21 mouse cellular contexts compared by ENCODE assay signal in the genomic region with DNA sequence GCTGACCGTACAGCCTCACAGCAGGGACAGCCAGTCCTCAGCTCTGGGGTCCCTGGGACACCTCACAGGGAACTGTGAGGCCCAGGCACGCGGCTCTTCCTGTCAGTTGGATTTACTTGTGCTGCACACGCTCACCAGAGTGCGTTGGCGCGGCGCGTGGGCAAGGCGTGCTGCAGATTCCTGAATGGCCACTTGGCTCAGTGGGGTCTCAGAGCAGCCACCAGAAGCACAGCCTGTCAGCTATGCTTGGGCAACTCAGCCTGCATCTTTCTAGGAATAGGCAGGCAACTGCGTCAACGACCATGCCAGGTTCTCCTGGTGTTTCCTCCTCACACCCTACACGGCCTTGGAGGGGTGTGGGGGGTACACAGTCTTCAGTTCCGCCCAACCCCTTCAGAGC. TPM values are rescaled to one million over a fixed set of nuclear protein-coding genes. Genes with fewer than 3 reads are reported as not detected.
DNase-seq lines count a peak whose midpoint lies in the region; ATAC-seq and TF ChIP-seq lines count a peak whose summit lies in the region.
"Had no signal": no experiment of that assay in that cellular context is flagged by ENCODE, and none has a peak within 500 bp of the region (broad histone marks: within the 10 kb centered on the region; RNA-seq: fewer than 3 reads in every experiment).

No protein-coding gene starts in this region.

- WGBS in hindbrain, embryonic 13.5 days, result 83% methylated on average over 14 of the region's 14 CpGs
- WGBS in hindbrain, embryonic 10.5 days, result 84% methylated on average over 14 of the region's 14 CpGs
- WGBS in lung, embryonic 15.5 days, result 68% methylated on average over 14 of the region's 14 CpGs
- 83% methylated on average over 14 of the region's 14 CpGs for WGBS in small intestine, adult 2 months

- no peak overlapping the region for H3K27ac ChIP-seq in hindbrain, embryonic 13.5 days
- no peak overlapping the region for H3K27ac ChIP-seq in hindbrain, embryonic 10.5 days
- peak overlapping the region; percentile 9; the same call in 1 of the 2 replicates for H3K27ac ChIP-seq in lung, embryonic 15.5 days
- peak overlapping the region; percentile 24; the same call in 1 of the 2 replicates for H3K27ac ChIP-seq in small intestine, adult 2 months (ENCODE audit: insufficient read depth, low read depth, low read length)
- H3K27ac ChIP-seq: embryonic facial prominence, embryonic 15.5 days; forebrain, embryonic 15.5 days; limb, embryonic 15.5 days; neural tube, embryonic 15.5 days had no signal

- no peak for TF ChIP-seq POLR2A in small intestine, adult 2 months (IDR thresholded peaks at IDR 0.05; ENCODE audit: low read depth, low read length)

- no peak overlapping the region for H3K4me2 ChIP-seq in hindbrain, embryonic 13.5 days
- no peak overlapping the region for H3K4me2 ChIP-seq in lung, embryonic 15.5 days
- H3K4me2 ChIP-seq: embryonic facial prominence, embryonic 15.5 days; forebrain, embryonic 15.5 days; limb, embryonic 15.5 days; neural tube, embryonic 15.5 days had no signal

- no peaks in the 10 kb centered on the region for H3K36me3 ChIP-seq in hindbrain, embryonic 13.5 days
- no peaks in the 10 kb centered on the region for H3K36me3 ChIP-seq in hindbrain, embryonic 10.5 days
- no peaks in the 10 kb centered on the region for H3K36me3 ChIP-seq in lung, embryonic 15.5 days
- peaks cover 16% of the 10 kb centered on the region for H3K36me3 ChIP-seq in small intestine, adult 2 months (ENCODE audit: control insufficient read depth, insufficient read depth, low read length)
- H3K36me3 ChIP-seq: embryonic facial prominence, embryonic 15.5 days; forebrain, embryonic 15.5 days; limb, embryonic 15.5 days; neural tube, embryonic 15.5 days had no signal

- no peak for TF ChIP-seq CTCF in small intestine, adult 2 months (IDR thresholded peaks at IDR 0.05; ENCODE audit: extremely low read depth, insufficient read length, insufficient replicate concordance, low read depth, low read length)

- H3K27me3 ChIP-seq in hindbrain, embryonic 13.5 days, result no peaks in the 10 kb centered on the region
- no peaks in the 10 kb centered on the region for H3K27me3 ChIP-seq in hindbrain, embryonic 10.5 days (ENCODE audit: insufficient read depth, poor library complexity, severe bottlenecking)
- no peaks in the 10 kb centered on the region for H3K27me3 ChIP-seq in lung, embryonic 15.5 days
- no peaks in the 10 kb centered on the region for H3K27me3 ChIP-seq in small intestine, adult 2 months (ENCODE audit: control insufficient read depth, insufficient read depth, low read length)
- H3K27me3 ChIP-seq: embryonic facial prominence, embryonic 15.5 days; forebrain, embryonic 15.5 days; limb, embryonic 15.5 days; neural tube, embryonic 15.5 days had no signal

- H3K4me1 ChIP-seq in hindbrain, embryonic 13.5 days (replicated peaks), result peaks cover 44% of the 10 kb centered on the region
- H3K4me1 ChIP-seq in hindbrain, embryonic 10.5 days (replicated peaks), result peaks cover 40% of the 10 kb centered on the region
- H3K4me1 ChIP-seq in lung, embryonic 15.5 days, result peaks cover 51% of the 10 kb centered on the region
- peaks cover 61% of the 10 kb centered on the region for H3K4me1 ChIP-seq in small intestine, adult 2 months (ENCODE audit: control insufficient read depth, insufficient read depth, insufficient read length, low read length)
- H3K4me1 ChIP-seq: forebrain, embryonic 15.5 days had no signal

- no peak overlapping the region for H3K4me3 ChIP-seq in hindbrain, embryonic 13.5 days
- no peak overlapping the region for H3K4me3 ChIP-seq in hindbrain, embryonic 10.5 days
- no peak overlapping the region for H3K4me3 ChIP-seq in lung, embryonic 15.5 days
- no peak overlapping the region for H3K4me3 ChIP-seq in small intestine, adult 2 months (ENCODE audit: low read depth, low read length)
- H3K4me3 ChIP-seq: embryonic facial prominence, embryonic 15.5 days; forebrain, embryonic 15.5 days; limb, embryonic 15.5 days; neural tube, embryonic 15.5 days had no signal

- peak; percentile 72 to 75 for DNase-seq in cerebellum, postnatal 10 days
- DNase-seq in cerebellum, adult 11 months, result no peak
- no peak for DNase-seq in hindbrain, embryonic 10.5 days (ENCODE audit: low spot score)
- no peak for DNase-seq in lung, adult 18-20 months
- DNase-seq: adrenal gland, postnatal 10 days; gastrocnemius, postnatal 14 days; heart, adult 18-20 months; kidney, postnatal 25 days; lung, adult 2 months; lung, postnatal 4 days; right cerebral cortex, postnatal 14 days; spleen, adult 18-20 months; thymus, postnatal 25 days had no signal

- no peaks in the 10 kb centered on the region for H3K9me3 ChIP-seq in hindbrain, embryonic 13.5 days
- H3K9me3 ChIP-seq in hindbrain, embryonic 10.5 days, result no peaks in the 10 kb centered on the region
- H3K9me3 ChIP-seq in lung, embryonic 15.5 days, result no peaks in the 10 kb centered on the region
- H3K9me3 ChIP-seq: embryonic facial prominence, embryonic 15.5 days; forebrain, embryonic 15.5 days; limb, embryonic 15.5 days; neural tube, embryonic 15.5 days had no signal

- peak overlapping the region; percentile 19; the same call in 1 of the 2 replicates for H3K9ac ChIP-seq in hindbrain, embryonic 13.5 days
- no peak overlapping the region for H3K9ac ChIP-seq in lung, embryonic 15.5 days
- H3K9ac ChIP-seq: embryonic facial prominence, embryonic 15.5 days; forebrain, embryonic 15.5 days; limb, embryonic 15.5 days; neural tube, embryonic 15.5 days had no signal

- ATAC-seq in hindbrain, embryonic 13.5 days (ENCODE audit: low FRiP score), result no peak
- no peak for ATAC-seq in lung, embryonic 15.5 days (ENCODE audit: borderline replicate concordance, extremely low read depth, low FRiP score, low TSS enrichment)
- ATAC-seq: forebrain, embryonic 15.5 days; intestine, postnatal 0 days had no signal

RNA-seq across cellular contexts. Expression of gene Fance, which starts 36.1 kb away (rescaled TPM):
- polyA plus RNA-seq in hindbrain, embryonic 13.5 days (2015; fragmentation: Nextera tagmentation; extraction: Ambion mirVana), result 21.9 and 24.2 TPM in 2 replicates
- polyA plus RNA-seq in hindbrain, embryonic 10.5 days (2016; fragmentation: Nextera tagmentation; extraction: Ambion mirVana), result 32.6 and 32.9 TPM in 2 replicates
- 32.8 and 33.3 TPM in 2 replicates for polyA plus RNA-seq in lung, embryonic 15.5 days (2015; fragmentation: Nextera tagmentation; extraction: Ambion mirVana)
- 13.3 and 16.6 TPM in 2 replicates for polyA plus RNA-seq in small intestine, adult 2 months (2012; rRNA removed)

RNA-seq across cellular contexts. Expression of gene Ppard, which starts 44.7 kb away (rescaled TPM):
- 1.5 and 2.1 TPM in 2 replicates for polyA plus RNA-seq in hindbrain, embryonic 13.5 days (2015; fragmentation: Nextera tagmentation; extraction: Ambion mirVana)
- 1.8 and 2.0 TPM in 2 replicates for polyA plus RNA-seq in hindbrain, embryonic 10.5 days (2016; fragmentation: Nextera tagmentation; extraction: Ambion mirVana)
- polyA plus RNA-seq in lung, embryonic 15.5 days (2015; fragmentation: Nextera tagmentation; extraction: Ambion mirVana), result 2.1 and 2.9 TPM in 2 replicates
- polyA plus RNA-seq in small intestine, adult 2 months (2012; rRNA removed), result 118 and 203 TPM in 2 replicates

RNA-seq across cellular contexts. Expression of gene Rpl10a, which starts 51.0 kb away (rescaled TPM):
- 336 and 366 TPM in 2 replicates for polyA plus RNA-seq in hindbrain, embryonic 13.5 days (2015; fragmentation: Nextera tagmentation; extraction: Ambion mirVana)
- 439 and 483 TPM in 2 replicates for polyA plus RNA-seq in hindbrain, embryonic 10.5 days (2016; fragmentation: Nextera tagmentation; extraction: Ambion mirVana)
- polyA plus RNA-seq in lung, embryonic 15.5 days (2015; fragmentation: Nextera tagmentation; extraction: Ambion mirVana), result 606 and 658 TPM in 2 replicates
- polyA plus RNA-seq in small intestine, adult 2 months (2012; rRNA removed), result 1,432 and 2,365 TPM in 2 replicates

Comparison
In these comparisons a context has a peak if more than half of its experiments do, and no peak if none do; other contexts are left out.
1. DNase-seq: peak in cerebellum, postnatal 10 days (2 of 2); none in cerebellum, adult 11 months (single experiment), hindbrain, embryonic 10.5 days (single experiment) and lung, adult 18-20 months (0 of 2).
2. H3K27ac ChIP-seq: peak in lung, embryonic 15.5 days (single experiment) and small intestine, adult 2 months (single experiment); none in hindbrain, embryonic 13.5 days (single experiment) and hindbrain, embryonic 10.5 days (single experiment).
3. RNA of gene Ppard, which starts 44.7 kb away (polyA plus RNA-seq): 118 to 203 TPM in small intestine, adult 2 months; 2.1 to 2.9 TPM in lung, embryonic 15.5 days, 1.5 to 2.1 TPM in hindbrain, embryonic 13.5 days and 1.8 to 2.0 TPM in hindbrain, embryonic 10.5 days; every median in the first group is over 10 times any median in the second.